Mouse (Mus musculus): ENCODE data around the gene Apoh. TPM values are rescaled to one million over a fixed set of nuclear protein-coding genes. Genes with fewer than 3 reads are reported as not detected.

Apoh gene
- polyA plus RNA-seq, 1 experiment, result not detected

- TF ChIP-seq TAL1 (IDR thresholded peaks at IDR 0.05; ENCODE audit: low read length), result no peak
- no peak for TF ChIP-seq GATA1 (IDR thresholded peaks at IDR 0.05; ENCODE audit: low read length)
- Histone ChIP-seq H3K4me1 (ENCODE audit: control insufficient read depth) (no peaks in the 10 kb centered on the region), H3K27me3 (ENCODE audit: control insufficient read depth) (no peaks in the 10 kb centered on the region), H3K36me3 (ENCODE audit: control insufficient read depth) (no peaks in the 10 kb centered on the region), H3K4me3 (replicated peaks) (no peak overlapping the region), H3K9me3 (ENCODE audit: control insufficient read depth, low read length) (no peaks in the 10 kb centered on the region)
Observed at GRCm38 (mm10) chr11:108363991-108364390, 20.8 kb downstream of the Apoh start.

GRCm38 (mm10) chr11:108364945-108365589, 21.9 kb downstream of the Apoh start:
- no peaks in the 10 kb centered on the region for H3K9me3 ChIP-seq (ENCODE audit: control insufficient read depth, low read length)
- H3K36me3 ChIP-seq (ENCODE audit: control insufficient read depth), result no peaks in the 10 kb centered on the region
- H3K4me3 ChIP-seq (replicated peaks), result no peak overlapping the region
- no peaks in the 10 kb centered on the region for H3K4me1 ChIP-seq (ENCODE audit: control insufficient read depth)
- TF ChIP-seq GATA1 (IDR thresholded peaks at IDR 0.05; ENCODE audit: low read length) (no peak), TAL1 (IDR thresholded peaks at IDR 0.05; ENCODE audit: low read length) (no peak)
- H3K27me3 ChIP-seq (ENCODE audit: control insufficient read depth), result no peaks in the 10 kb centered on the region

- Histone ChIP-seq H3K27me3 (ENCODE audit: control insufficient read depth) (no peaks in the 10 kb centered on the region), H3K36me3 (ENCODE audit: control insufficient read depth) (no peaks in the 10 kb centered on the region), H3K4me1 (ENCODE audit: control insufficient read depth) (no peaks in the 10 kb centered on the region), H3K9me3 (ENCODE audit: control insufficient read depth, low read length) (no peaks in the 10 kb centered on the region), H3K4me3 (replicated peaks) (no peak overlapping the region)
- TF ChIP-seq TAL1 (IDR thresholded peaks at IDR 0.05; ENCODE audit: low read length), result no peak
- TF ChIP-seq GATA1 (IDR thresholded peaks at IDR 0.05; ENCODE audit: low read length), result no peak
Observed at GRCm38 (mm10) chr11:108365600-108365999, 22.4 kb downstream of the Apoh start.

GRCm38 (mm10) chr11:108367046-108367445, 23.9 kb downstream of the Apoh start:
- Histone ChIP-seq H3K27me3 (ENCODE audit: control insufficient read depth) (no peaks in the 10 kb centered on the region), H3K9me3 (ENCODE audit: control insufficient read depth, low read length) (no peaks in the 10 kb centered on the region), H3K36me3 (ENCODE audit: control insufficient read depth) (no peaks in the 10 kb centered on the region), H3K4me3 (replicated peaks) (no peak overlapping the region), H3K4me1 (ENCODE audit: control insufficient read depth) (no peaks in the 10 kb centered on the region)
- TF ChIP-seq GATA1 (IDR thresholded peaks at IDR 0.05; ENCODE audit: low read length) (no peak), TAL1 (IDR thresholded peaks at IDR 0.05; ENCODE audit: low read length) (no peak)

GRCm38 (mm10) chr11:108376815-108377214, 33.7 kb downstream of the Apoh start:
- Histone ChIP-seq H3K9me3 (ENCODE audit: control insufficient read depth, low read length) (no peaks in the 10 kb centered on the region), H3K4me3 (replicated peaks) (no peak overlapping the region), H3K27me3 (ENCODE audit: control insufficient read depth) (no peaks in the 10 kb centered on the region), H3K36me3 (ENCODE audit: control insufficient read depth) (no peaks in the 10 kb centered on the region), H3K4me1 (ENCODE audit: control insufficient read depth) (no peaks in the 10 kb centered on the region)
- no peak for TF ChIP-seq GATA1 (IDR thresholded peaks at IDR 0.05; ENCODE audit: low read length)
- no peak for TF ChIP-seq TAL1 (IDR thresholded peaks at IDR 0.05; ENCODE audit: low read length)

GRCm38 (mm10) chr11:108377680-108378362, 34.7 kb downstream of the Apoh start:
- no peak for TF ChIP-seq TAL1 (IDR thresholded peaks at IDR 0.05; ENCODE audit: low read length)
- no peak for TF ChIP-seq GATA1 (IDR thresholded peaks at IDR 0.05; ENCODE audit: low read length)
- Histone ChIP-seq H3K4me3 (replicated peaks) (no peak overlapping the region), H3K4me1 (ENCODE audit: control insufficient read depth) (no peaks in the 10 kb centered on the region), H3K36me3 (ENCODE audit: control insufficient read depth) (no peaks in the 10 kb centered on the region), H3K9me3 (ENCODE audit: control insufficient read depth, low read length) (no peaks in the 10 kb centered on the region), H3K27me3 (ENCODE audit: control insufficient read depth) (no peaks in the 10 kb centered on the region)

GRCm38 (mm10) chr11:108378363-108378751, 35.2 kb downstream of the Apoh start:
- H3K4me3 ChIP-seq (replicated peaks), result no peak overlapping the region
- TF ChIP-seq TAL1 (IDR thresholded peaks at IDR 0.05; ENCODE audit: low read length), result no peak
- TF ChIP-seq GATA1 (IDR thresholded peaks at IDR 0.05; ENCODE audit: low read length), result no peak
- H3K4me1 ChIP-seq (ENCODE audit: control insufficient read depth), result no peaks in the 10 kb centered on the region
- no peaks in the 10 kb centered on the region for H3K27me3 ChIP-seq (ENCODE audit: control insufficient read depth)
- no peaks in the 10 kb centered on the region for H3K9me3 ChIP-seq (ENCODE audit: control insufficient read depth, low read length)
- no peaks in the 10 kb centered on the region for H3K36me3 ChIP-seq (ENCODE audit: control insufficient read depth)

- Histone ChIP-seq H3K4me1 (ENCODE audit: control insufficient read depth) (no peaks in the 10 kb centered on the region), H3K9me3 (ENCODE audit: control insufficient read depth, low read length) (no peaks in the 10 kb centered on the region), H3K27me3 (ENCODE audit: control insufficient read depth) (no peaks in the 10 kb centered on the region), H3K4me3 (replicated peaks) (no peak overlapping the region), H3K36me3 (ENCODE audit: control insufficient read depth) (no peaks in the 10 kb centered on the region)
- TF ChIP-seq GATA1 (IDR thresholded peaks at IDR 0.05; ENCODE audit: low read length), result no peak
Observed at GRCm38 (mm10) chr11:108382664-108383063, 39.5 kb downstream of the Apoh start.

GRCm38 (mm10) chr11:108384920-108385665, 41.9 kb downstream of the Apoh start:
- Histone ChIP-seq H3K4me1 (ENCODE audit: control insufficient read depth) (no peaks in the 10 kb centered on the region), H3K4me3 (replicated peaks) (no peak overlapping the region), H3K9me3 (ENCODE audit: control insufficient read depth, low read length) (no peaks in the 10 kb centered on the region), H3K27me3 (ENCODE audit: control insufficient read depth) (no peaks in the 10 kb centered on the region), H3K36me3 (ENCODE audit: control insufficient read depth) (no peaks in the 10 kb centered on the region)
- TF ChIP-seq TAL1 (IDR thresholded peaks at IDR 0.05; ENCODE audit: low read length), result no peak
- TF ChIP-seq GATA1 (IDR thresholded peaks at IDR 0.05; ENCODE audit: low read length), result no peak

All from erythroblast, embryonic 14.5 days (primary cell).